Mouse (Mus musculus): ENCODE data around the gene Dclk3. TPM values are rescaled to one million over a fixed set of nuclear protein-coding genes. Genes with fewer than 3 reads are reported as not detected.

The Dclk3 gene
- total RNA-seq, 4 experiments from 2014 or later: 13.6 to 17.0 (median 14.9) TPM

DNA sequence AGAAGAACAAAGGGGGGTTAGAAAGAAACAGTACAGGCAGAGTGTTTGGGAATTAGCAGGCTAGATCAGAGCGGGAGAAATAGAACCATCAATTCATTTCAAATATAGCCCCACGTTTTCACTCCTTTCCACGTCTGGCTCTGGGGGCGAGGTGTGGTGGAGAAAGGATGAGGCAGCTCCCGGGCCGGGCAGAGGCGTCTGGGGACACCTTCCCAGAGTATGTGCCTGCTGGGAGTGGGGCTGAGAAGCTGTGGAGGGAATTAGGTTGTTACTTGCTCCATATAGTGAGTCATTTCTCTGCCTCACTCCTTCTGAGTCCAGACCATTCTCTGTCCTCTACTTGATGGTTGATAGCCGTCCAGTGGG lies 938 bp downstream of the Dclk3 start:
- no peak for DNase-seq (ENCODE audit: low spot score in 2 of 2)

DNA sequence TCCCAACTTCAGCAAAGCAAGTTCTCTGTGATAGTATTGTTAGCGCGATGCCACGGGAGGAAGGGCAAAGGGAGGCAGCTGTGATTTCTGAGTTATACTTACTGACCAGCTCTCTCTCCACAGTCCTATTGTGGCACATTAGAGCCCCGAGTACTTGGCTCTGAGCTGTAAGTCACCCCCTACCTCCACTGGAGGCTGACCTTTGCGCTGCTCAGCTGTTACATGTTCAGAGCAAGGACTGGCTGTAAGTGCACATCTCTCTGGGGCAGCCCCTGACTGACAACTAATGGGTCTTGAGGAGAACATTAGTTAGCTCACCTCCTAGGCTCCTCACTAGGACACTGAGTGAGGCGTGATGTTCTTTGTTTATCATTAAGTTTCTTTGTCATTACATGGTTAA lies 1.6 kb downstream of the Dclk3 start:
- DNase-seq (ENCODE audit: low spot score in 2 of 2): no peak

DNA sequence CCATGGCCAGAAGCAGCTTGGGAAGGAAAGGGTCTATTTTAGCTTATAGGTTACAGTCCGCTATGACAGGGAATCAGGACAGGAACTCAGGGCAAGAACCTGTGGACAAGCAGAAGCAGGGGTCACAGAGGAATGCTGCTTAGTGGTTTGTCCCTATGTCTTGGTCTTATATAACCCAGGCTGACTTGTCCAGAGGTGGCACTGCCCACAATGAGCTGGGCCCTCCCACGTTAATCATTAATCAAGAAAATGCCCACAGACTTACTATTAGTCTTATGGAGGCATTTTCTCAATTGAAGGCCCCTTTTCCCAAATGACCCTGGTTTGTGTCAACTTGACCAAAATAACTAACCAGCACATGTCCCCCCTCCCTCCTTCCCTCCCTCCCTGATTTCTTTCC lies 2.3 kb downstream of the Dclk3 start:
- DNase-seq (ENCODE audit: low spot score in 2 of 2): no peak

DNA sequence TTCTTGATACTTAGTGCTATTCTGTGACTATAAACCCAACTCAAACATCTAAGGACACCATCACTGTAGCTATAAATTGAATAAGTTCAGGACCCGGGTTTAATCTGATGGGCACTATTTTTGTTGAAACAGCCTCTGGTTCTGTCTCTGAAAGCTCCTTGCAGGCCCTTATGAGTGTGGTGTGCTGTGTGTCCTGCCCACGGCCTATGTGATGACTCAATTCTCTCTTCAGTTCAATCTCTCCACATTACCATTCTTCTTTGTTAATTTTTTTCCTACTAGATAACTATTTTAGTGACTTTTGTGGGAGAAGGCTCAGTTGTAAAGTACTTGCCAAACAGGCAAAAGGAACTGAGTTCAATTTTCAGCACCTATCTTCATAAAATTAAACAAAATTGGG lies 7.3 kb downstream of the Dclk3 start:
- DNase-seq (ENCODE audit: low spot score in 2 of 2): no peak

DNA sequence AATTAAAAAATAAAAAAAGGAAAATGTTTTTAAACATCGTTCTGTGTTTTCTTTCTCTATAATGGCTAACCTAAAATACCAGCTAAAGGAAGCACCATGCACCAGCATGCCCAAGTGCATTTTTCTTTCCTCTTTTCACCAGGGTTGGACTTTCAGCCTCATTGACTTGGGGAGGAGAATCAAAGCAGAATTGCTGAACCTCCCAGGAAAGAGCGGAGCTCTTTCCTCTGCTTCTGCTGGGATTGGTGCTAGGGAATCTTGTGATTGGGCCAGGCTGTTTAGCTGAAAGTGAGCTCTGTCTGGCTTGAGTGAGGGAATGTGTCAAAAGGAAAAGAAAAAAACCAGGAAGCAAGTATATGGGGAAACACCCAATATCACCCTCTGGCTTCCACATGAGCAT lies 10.1 kb downstream of the Dclk3 start:
- DNase-seq (ENCODE audit: low spot score in 2 of 2): no peak

DNA sequence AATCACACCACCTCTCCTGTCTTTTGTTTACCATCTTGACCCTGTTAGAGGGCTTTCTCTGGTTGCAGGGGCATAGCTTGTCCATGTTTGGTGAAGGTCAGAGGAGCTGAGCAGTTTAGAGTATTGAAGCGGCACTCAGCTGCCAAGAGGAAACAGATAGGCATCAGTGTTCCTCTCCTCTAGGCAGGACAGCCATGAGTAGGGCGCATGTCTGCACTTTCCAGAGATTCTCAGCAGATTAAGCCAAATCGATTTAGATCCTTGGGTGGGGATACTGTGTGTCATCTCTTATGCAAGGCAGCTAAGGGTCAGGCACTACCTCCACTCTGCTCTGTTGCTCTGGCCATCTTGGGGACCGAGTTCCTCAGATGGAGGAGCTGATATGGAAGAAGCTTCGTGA lies 11.0 kb downstream of the Dclk3 start:
- DNase-seq (ENCODE audit: low spot score in 2 of 2): no peak

DNA sequence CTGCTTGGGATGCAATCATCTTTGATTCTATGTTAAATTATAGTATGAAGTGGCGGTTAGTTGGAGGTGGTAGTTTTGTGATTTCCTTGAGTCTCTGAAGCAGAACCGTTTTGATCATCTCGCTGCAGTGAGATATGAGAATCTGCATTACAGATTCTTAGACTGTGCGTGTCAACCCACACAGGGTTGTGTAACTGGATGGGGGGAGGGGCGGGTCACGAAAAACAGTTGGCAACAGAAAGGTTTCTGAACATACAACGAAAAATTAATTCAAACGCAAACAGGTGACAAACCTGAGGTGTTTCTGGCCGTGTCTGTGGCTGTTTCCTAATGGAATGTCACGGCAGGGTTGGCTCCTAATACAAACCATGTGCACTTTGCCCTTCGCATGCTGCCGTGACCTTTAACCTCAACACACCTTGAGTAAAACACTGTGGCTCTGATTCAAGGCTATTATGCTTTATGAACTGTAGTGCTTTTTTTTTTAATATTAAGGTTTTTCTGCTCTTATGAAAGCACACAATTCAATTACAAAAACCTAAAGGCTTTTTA lies 12.0 kb downstream of the Dclk3 start:
- no peak for DNase-seq (ENCODE audit: low spot score in 2 of 2)

DNA sequence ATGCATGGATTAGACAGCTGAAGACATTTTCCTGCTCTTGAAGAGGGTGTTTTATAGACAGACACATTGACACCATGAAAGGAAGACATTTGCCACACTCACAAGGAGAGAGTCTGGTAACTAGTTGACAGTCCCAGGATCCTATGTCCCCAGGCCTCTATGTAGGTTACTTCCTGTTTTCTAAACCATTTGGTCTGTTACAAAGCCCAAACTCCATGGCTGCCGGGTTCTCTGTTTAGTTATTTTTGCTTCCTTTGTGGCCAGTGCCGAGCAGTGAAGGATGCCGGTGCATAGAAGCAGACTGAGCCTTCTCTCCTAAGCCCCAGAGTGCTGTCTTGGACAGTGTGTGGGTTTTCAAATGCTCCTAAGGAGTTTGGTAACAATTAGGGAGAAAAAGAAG lies 15.0 kb downstream of the Dclk3 start:
- no peak for DNase-seq (ENCODE audit: low spot score in 2 of 2)

DNA sequence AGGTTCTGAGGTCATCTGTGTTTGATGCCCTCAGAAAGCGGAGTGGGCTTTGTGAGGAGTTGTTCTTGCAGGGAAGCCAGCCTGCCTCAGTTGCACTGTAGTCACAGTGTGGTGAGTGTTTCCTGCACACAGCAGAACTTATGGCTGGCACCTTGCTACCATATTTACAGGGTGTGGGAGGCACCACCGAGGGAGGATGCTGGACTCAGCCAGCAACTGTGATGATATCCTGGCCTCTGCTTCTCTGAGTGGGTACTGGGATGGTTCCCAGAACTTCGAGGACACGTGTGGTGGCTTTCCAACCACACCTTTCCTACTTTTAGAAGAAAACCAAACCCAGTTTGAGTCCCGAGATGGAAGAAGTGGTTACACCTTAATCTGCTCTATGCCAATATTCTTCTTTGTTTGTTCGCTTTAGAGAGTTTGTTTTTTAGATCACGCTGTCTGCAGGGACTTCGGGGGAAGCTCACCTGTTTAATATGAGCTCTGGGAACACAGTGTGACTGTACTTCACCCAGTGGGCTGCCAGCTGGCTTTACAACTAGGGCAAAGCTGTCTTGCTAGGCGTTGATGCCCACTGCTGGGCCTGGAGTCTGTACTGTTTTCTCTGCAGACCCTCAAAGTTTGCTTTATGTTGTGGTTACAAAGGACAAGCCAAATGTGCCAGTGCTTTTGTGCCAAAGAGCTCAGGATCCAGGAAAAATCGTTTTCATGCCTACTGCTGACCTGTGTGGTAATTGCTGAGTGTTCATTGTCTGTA lies 18.5 kb downstream of the Dclk3 start:
- no peak for DNase-seq (ENCODE audit: low spot score in 2 of 2)

DNA sequence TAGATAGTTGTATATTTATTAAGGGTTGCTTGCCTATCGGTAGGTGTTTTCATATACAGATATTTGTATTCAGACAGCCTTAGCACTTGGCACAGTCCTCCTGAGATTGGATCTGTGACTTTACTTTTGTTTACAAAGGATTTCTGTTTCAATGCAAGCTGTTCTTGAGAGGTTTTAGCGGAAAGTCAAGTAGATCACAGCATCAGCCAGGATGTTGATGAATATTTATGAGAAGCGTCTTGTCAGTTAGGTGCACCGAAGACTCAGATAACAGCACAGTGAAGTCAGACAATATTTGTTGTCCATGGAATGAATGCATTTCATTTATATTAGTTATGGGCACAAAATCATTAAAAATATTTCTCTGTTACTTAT lies 19.0 kb downstream of the Dclk3 start:
- DNase-seq (ENCODE audit: low spot score in 2 of 2): no peak

DNA sequence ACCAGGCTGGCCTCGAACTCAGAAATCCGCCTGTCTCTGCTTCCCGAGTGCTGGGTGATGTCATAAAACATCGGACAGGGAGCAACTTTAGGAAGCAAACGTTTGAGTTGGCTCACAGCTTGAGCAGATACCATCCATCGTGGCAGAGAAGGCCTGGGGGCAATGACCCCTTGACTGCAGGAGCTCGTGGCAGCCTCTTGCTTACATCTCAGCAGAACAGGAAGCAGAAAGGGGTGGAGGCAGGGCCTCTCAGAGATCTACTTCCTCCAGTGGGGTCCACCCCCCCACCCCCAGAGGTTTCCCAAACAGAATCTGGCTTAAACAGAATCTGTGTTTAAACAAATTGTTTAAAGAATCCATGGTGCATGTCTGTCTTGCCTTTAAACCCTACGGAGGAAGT lies 20.6 kb downstream of the Dclk3 start:
- no peak for DNase-seq (ENCODE audit: low spot score in 2 of 2)

DNA sequence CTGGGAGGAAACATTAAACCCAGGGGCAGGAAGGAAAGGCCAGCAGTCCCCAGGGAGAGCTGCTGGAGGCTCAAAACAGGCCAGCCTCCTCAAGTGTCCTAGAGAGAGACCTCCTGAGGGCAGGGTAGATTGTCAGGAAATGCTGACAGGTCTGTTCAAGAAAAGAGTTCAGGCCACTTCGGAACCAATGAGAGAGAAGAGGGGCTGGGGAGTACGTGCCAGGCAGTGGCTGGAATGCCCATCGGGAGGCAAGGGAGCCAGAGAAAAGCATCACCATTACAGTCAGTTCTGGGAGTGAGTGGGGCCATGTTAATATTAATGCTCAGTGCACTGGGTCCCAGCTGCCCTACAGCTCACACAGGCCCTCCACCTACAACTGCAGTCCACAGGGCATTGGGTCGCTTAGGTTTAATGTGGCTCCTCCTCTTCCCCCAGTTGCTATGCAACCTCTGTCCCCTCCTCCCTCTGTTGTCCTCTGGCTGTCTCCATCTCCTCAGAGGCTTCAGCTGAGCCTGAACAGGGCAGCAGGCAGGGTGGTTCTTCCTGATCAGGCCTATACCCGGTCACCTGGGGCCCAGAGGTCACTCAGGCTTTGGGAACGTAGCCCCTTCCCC lies 21.4 kb downstream of the Dclk3 start:
- no peak for DNase-seq (ENCODE audit: low spot score in 2 of 2)

DNA sequence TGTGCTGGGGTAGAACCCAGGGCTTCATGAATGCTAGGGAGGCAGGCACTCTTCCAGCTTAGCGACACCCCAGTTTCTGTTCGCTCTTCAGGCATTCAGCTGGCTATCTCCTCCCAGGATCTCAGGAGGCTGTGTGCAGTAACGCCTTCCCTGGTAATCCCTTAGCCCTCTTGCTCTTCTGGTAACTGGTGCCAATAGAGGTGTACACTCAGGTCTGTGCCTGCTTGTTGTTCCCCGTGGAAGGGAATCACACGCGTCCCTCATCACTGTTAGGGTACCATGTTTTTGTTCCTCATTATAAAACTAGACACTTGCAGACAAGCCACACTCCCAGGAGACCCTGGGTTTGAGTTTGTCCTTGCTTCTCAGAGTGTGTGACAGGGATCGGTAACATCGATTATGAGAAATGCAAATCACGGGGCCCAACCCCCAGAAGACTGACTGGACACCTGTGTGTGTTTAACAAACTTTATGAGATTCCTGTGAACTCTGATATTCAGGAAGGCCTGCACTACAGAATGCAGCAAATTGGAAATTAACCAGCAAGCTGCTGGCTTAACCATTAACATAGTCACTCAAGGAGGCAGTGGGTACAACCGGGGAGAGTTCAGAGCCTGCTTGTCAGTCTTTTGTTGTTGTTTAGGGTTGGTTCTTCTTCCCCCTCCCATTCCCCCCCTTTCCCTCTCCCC lies 22.7 kb downstream of the Dclk3 start:
- DNase-seq (ENCODE audit: low spot score in 2 of 2): no peak

DNA sequence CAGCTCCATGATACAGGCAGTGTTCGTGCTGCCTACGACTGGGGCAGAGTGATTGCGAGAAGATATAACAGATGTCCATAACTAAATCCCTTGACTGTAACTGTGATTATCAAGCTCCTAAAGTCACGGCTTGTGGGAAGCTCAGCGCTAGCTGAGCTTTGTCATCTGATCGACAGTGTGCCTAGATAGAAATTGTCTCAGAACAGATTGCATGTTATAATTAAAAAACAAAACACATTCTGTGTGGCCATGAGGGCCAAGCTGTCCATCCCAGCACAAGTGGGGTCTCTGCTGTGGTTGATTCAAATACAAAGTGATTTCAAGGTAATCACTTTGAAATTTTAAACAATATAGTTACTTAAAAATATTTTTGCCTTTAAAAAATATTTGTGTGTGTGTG lies 26.8 kb downstream of the Dclk3 start:
- no peak for DNase-seq (ENCODE audit: low spot score in 2 of 2)

DNA sequence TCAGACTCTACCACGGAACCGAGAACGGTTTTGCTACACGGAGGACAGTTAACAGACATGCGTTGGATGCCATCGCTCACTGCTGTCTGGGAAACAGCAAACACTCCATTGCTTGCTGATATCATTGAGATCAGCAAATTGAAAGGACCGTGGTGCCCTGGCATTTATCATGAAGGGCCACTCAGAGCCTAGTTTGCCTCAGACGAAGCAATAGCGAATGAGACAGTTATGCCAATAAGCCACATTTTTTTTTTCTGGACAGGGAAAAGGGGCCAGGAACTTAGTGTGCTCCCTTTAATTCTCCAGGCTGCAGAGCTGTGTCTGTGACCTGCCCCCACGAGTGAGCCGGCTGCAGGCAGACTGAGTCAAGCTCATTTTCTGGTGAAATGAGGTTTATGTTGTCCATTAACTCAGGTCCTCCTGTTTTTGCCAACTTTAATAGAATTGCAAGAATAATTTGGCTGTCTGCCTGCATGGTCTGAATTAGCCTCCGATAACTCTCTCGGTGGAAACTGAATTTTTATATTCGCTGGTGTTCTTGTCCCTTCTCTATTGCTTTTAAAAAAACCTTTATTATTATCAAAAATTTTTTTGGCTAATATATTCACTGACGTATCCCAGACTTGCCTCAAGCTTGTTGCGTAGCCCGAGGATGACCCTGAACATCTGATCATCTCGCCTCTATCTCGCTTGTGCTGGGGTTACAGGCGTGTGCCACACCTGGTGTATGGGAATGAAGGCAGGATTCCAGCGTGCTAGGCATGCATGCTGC lies 35.0 kb downstream of the Dclk3 start:
- DNase-seq (ENCODE audit: low spot score in 2 of 2): no peak

DNA sequence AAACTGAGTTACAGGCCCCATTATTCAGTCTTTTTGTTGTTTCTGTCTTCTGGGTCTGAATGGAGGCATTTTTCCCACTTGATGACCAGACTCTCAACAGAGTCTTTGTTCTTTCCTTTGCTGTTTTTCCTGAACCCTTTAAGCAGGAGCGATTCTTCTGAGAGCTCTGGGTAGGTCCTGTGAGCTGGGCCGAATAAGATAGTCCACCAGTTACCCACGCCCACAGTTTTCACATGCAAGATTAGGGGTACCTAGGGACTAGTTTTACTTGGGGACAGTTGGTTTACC lies 35.5 kb downstream of the Dclk3 start:
- DNase-seq (ENCODE audit: low spot score in 2 of 2): no peak

DNA sequence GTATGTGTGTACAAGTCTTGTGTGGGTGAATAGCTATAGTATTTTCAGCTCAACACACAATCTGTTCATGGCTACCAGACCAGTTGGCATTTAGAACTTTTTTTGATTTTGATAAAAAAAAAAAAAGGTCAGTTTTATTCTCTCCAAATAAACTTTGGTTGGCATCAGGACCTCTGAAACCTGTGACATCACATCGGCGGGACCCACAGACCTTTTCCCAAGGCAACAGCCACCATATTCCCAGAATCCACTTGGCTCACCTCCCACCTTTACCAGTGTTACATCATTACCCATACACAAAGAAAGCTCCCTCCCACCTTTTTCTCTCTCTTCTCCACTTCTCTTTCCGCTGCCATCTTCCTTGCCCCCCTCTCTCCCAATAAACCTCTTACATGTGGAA lies 36.4 kb downstream of the Dclk3 start:
- no peak for DNase-seq (ENCODE audit: low spot score in 2 of 2)

DNA sequence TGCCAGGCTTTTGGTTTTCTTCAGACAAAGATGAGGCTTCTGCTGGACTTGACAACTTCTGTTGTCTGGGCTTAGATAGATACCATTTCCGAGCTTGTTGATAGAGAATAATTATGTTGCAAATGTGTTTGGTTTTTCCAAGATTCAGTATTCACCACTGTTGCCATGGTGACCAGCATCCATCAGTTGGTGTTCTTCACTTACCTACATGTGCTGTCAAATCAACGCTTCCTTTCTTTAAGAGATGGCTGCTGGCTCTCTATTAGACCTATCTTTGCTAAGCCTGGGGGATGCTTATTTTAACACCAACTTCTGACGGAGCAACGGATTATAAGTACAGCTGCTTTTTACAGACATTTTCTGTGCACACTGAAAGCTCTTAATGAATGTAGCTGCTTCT lies 37.1 kb downstream of the Dclk3 start:
- DNase-seq (ENCODE audit: low spot score in 2 of 2): no peak

DNA sequence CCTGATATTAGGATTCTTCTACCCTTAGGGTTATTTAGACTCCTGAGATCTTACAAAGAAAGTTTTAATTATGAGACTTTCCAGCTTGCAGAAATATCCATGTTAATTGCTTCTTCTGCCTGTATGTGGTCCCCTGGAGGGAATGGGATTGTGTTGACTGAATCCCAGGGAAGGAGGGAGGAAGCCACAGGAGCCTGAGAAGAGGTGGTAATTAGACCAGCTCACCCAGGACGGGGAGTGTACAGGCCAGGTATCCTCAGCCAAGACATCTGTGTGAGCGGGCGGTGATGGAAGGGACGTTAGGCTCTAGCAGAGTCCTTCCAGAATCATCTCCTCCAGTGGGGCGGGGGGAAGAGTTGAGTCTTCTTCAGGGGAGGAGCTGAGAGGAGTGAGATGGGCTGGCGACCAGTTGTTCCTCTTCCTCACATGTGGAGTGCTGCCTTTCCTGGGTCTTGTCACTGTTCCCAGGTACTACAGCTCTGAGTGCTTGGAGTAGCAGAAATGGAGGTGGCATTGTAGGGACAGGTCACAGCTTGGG lies 37.7 kb downstream of the Dclk3 start:
- DNase-seq (ENCODE audit: low spot score in 2 of 2): no peak

DNA sequence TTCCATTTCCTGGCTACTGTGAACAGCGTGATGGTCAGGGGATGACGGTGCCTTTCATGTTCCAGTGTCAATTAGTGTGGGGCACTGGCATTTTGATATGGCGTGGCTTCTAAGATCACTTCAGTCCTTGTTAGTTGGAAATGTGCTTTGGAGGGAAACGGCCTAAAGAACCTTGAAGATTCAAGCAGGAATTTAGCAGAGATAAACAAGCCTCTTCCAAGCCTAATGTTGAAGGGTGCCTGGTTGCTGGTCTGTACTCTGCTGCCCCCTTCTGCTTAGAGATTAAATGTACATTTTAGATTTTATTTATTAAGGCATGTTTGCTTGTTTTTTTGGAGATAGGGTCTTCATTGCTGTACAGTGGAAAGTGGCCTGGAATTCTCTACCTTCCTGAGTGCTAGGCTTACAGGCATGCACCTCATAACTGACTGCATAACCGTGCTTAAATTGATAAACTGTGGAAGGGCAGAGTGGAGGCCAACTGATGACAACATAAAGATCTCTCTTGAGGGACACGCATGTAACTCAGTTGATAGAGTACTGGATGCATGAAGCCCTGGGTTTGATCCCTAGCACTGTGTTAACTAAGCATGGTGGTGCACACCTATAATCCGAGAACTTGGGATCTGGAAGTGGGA lies 40.1 kb downstream of the Dclk3 start:
- DNase-seq (ENCODE audit: low spot score in 2 of 2): no peak

DNA sequence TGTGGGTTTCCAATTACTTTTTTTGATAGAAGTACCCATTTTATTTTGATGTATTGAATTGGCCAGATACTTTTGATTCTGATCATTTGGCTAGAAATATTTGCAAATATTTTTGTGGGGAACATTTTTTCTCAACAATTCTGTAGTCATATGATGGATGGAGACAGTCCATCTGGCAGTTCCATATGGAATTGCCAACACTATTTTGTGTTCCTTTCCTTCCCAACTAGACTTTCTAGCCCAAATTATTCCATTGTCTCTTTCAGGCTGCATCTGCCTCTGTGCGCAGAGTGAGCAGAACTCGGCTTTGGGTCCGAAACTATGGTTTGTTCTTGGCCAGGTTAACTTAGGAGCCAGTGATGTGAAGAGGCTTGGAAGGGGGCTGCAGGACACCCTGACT lies 42.1 kb downstream of the Dclk3 start:
- no peak for DNase-seq (ENCODE audit: low spot score in 2 of 2)

Data from layer of hippocampus, adult 8-10 months (tissue).